Mouse (Mus musculus) heart, embryonic 10.5 days (tissue): ENCODE results near the gene Cerk. TPM values are rescaled to one million over a fixed set of nuclear protein-coding genes. Genes with fewer than 3 reads are reported as not detected.

Experiments used
- DNase-seq: peaks from one replicate; pipeline ENCODE4 v3.0.0-alpha.2; 2017; ENCODE audit warnings: low spot score
- H3K27ac ChIP-seq: fragments of 300-500 bp; sonication (generic); 2 replicates; pipeline ENCODE4 v1.5.1; 2016; ENCODE audit warnings: mild to moderate bottlenecking
- H3K27me3 ChIP-seq: fragments of 300-500 bp; sonication (generic); 2 replicates; pipeline ENCODE4 v1.6.1; 2016; ENCODE audit warnings: mild to moderate bottlenecking; ENCODE audit not compliant: poor library complexity, insufficient read depth, severe bottlenecking
- H3K36me3 ChIP-seq: fragments of 300-500 bp; sonication (generic); 2 replicates; pipeline ENCODE4 v1.6.1; 2016; ENCODE audit warnings: mild to moderate bottlenecking, moderate library complexity
- H3K4me1 ChIP-seq: fragments of 300-500 bp; sonication (generic); 2 replicates; pipeline ENCODE4 v1.6.1; 2016; ENCODE audit warnings: mild to moderate bottlenecking
- H3K4me3 ChIP-seq: fragments of 300-500 bp; sonication (generic); 2 replicates; pipeline ENCODE4 v1.5.1; 2016; ENCODE audit warnings: mild to moderate bottlenecking, moderate library complexity
- H3K9me3 ChIP-seq: fragments of 300-500 bp; sonication (generic); 2 replicates; pipeline ENCODE4 v1.6.1; 2016; ENCODE audit warnings: mild to moderate bottlenecking, moderate library complexity
- WGBS: fragments of 180-500 bp; shearing (Covaris S2); methylation state at CpG from one replicate; pipeline ENCODE4 v1.1.7; 2016; 5-methylcytosine and 5-hydroxymethylcytosine counted together
- polyA plus RNA-seq: library from polyadenylated mRNA; unstranded; fragments of >200 nt; fragmentation: Nextera tagmentation; extraction: Ambion mirVana; gene quantifications from 2 replicates; pipeline ENCODE4 v1.2.1, GENCODE M21; 2016

Cerk gene
- polyA plus RNA-seq, 1 experiment from 2014 or later = 8.3 TPM

GRCm38 (mm10) chr15:86173136-86173985, 12.6 kb downstream of the Cerk start:
- Histone ChIP-seq H3K27ac (peak overlapping the region; percentile 69; the same call in 1 of the 2 replicates), H3K9me3 (no peaks in the 10 kb centered on the region), H3K4me3 (0 out of 2 replicates have a peak overlapping the region, but pooled peaks have one; percentile 3), H3K27me3 (no peaks in the 10 kb centered on the region; the same call in 1 of the 2 replicates), H3K36me3 (no peaks in the 10 kb centered on the region), H3K4me1 (peaks cover 89% of the 10 kb centered on the region)
- no peak for DNase-seq
- WGBS = 26% methylated on average over 16 of the region's 16 CpGs

- no peak for DNase-seq
- no peaks in the 10 kb centered on the region; the same call in 1 of the 2 replicates for H3K27me3 ChIP-seq
- peak overlapping the region; percentile 10; the same call in 1 of the 2 replicates for H3K27ac ChIP-seq
- no peaks in the 10 kb centered on the region for H3K36me3 ChIP-seq
- H3K9me3 ChIP-seq = no peaks in the 10 kb centered on the region
- 32% methylated on average over 6 of the region's 6 CpGs for WGBS
- peaks cover 92% of the 10 kb centered on the region for H3K4me1 ChIP-seq
- H3K4me3 ChIP-seq = no peak overlapping the region
Observed at GRCm38 (mm10) chr15:86172526-86172925, 13.4 kb downstream of the Cerk start.

- 20% methylated on average over 3 of the region's 3 CpGs for WGBS
- Histone ChIP-seq H3K27me3 (no peaks in the 10 kb centered on the region; the same call in 1 of the 2 replicates), H3K4me1 (peaks cover 90% of the 10 kb centered on the region), H3K4me3 (no peak overlapping the region), H3K27ac (0 out of 2 replicates have a peak overlapping the region, but pooled peaks have one; percentile 36), H3K36me3 (no peaks in the 10 kb centered on the region), H3K9me3 (no peaks in the 10 kb centered on the region)
- peak; percentile 85 for DNase-seq
Observed at GRCm38 (mm10) chr15:86172124-86172523, 13.8 kb downstream of the Cerk start.

GRCm38 (mm10) chr15:86171316-86171715, 14.6 kb downstream of the Cerk start:
- Histone ChIP-seq H3K4me3 (no peak overlapping the region), H3K36me3 (no peaks in the 10 kb centered on the region), H3K9me3 (no peaks in the 10 kb centered on the region), H3K27me3 (no peaks in the 10 kb centered on the region; the same call in 1 of the 2 replicates), H3K27ac (0 out of 2 replicates have a peak overlapping the region, but pooled peaks have one; percentile 36), H3K4me1 (peaks cover 82% of the 10 kb centered on the region)
- WGBS = 74% methylated on average over 12 of the region's 12 CpGs
- DNase-seq = no peak

- H3K27ac ChIP-seq = no peak overlapping the region; the same call in 1 of the 2 replicates
- H3K4me3 ChIP-seq = no peak overlapping the region
- no peaks in the 10 kb centered on the region for H3K36me3 ChIP-seq
- no peaks in the 10 kb centered on the region for H3K27me3 ChIP-seq
- peaks cover 66% of the 10 kb centered on the region for H3K4me1 ChIP-seq
- DNase-seq = no peak
- no peaks in the 10 kb centered on the region for H3K9me3 ChIP-seq
- 73% methylated on average over 4 of the region's 4 CpGs for WGBS
Observed at GRCm38 (mm10) chr15:86169817-86170110, 16.2 kb downstream of the Cerk start.

GRCm38 (mm10) chr15:86168941-86169816, 16.8 kb downstream of the Cerk start:
- H3K27me3 ChIP-seq = no peaks in the 10 kb centered on the region
- WGBS = 81% methylated on average over 12 of the region's 12 CpGs
- no peaks in the 10 kb centered on the region for H3K9me3 ChIP-seq
- DNase-seq = no peak
- H3K4me3 ChIP-seq = no peak overlapping the region
- H3K4me1 ChIP-seq = peaks cover 60% of the 10 kb centered on the region
- H3K27ac ChIP-seq = no peak overlapping the region; the same call in 1 of the 2 replicates
- no peaks in the 10 kb centered on the region for H3K36me3 ChIP-seq

GRCm38 (mm10) chr15:86168505-86168867, 17.5 kb downstream of the Cerk start:
- DNase-seq = no peak
- peaks cover 53% of the 10 kb centered on the region for H3K4me1 ChIP-seq
- no peak overlapping the region for H3K4me3 ChIP-seq
- no peaks in the 10 kb centered on the region for H3K9me3 ChIP-seq
- no peaks in the 10 kb centered on the region for H3K27me3 ChIP-seq
- WGBS = 55% methylated on average over 7 of the region's 7 CpGs
- H3K27ac ChIP-seq = no peak overlapping the region
- H3K36me3 ChIP-seq = no peaks in the 10 kb centered on the region

- no peak for DNase-seq
- no peaks in the 10 kb centered on the region for H3K27me3 ChIP-seq
- no peaks in the 10 kb centered on the region for H3K36me3 ChIP-seq
- no peaks in the 10 kb centered on the region for H3K9me3 ChIP-seq
- no peak overlapping the region for H3K4me3 ChIP-seq
- 79% methylated on average over 10 of the region's 10 CpGs for WGBS
- no peak overlapping the region for H3K27ac ChIP-seq
- H3K4me1 ChIP-seq = peaks cover 48% of the 10 kb centered on the region
Observed at GRCm38 (mm10) chr15:86167787-86168504, 18.0 kb downstream of the Cerk start.

- H3K9me3 ChIP-seq = no peaks in the 10 kb centered on the region
- H3K36me3 ChIP-seq = no peaks in the 10 kb centered on the region
- no peaks in the 10 kb centered on the region for H3K27me3 ChIP-seq
- peaks cover 40% of the 10 kb centered on the region for H3K4me1 ChIP-seq
- no peak overlapping the region for H3K4me3 ChIP-seq
- 90% methylated on average over 7 of the region's 7 CpGs for WGBS
- DNase-seq = no peak
- H3K27ac ChIP-seq = no peak overlapping the region
Observed at GRCm38 (mm10) chr15:86167032-86167655, 18.8 kb downstream of the Cerk start.

- DNase-seq = no peak
- H3K4me1 ChIP-seq = peaks cover 32% of the 10 kb centered on the region
- no peak overlapping the region for H3K27ac ChIP-seq
- no peaks in the 10 kb centered on the region for H3K9me3 ChIP-seq
- no peak overlapping the region for H3K4me3 ChIP-seq
- H3K36me3 ChIP-seq = peaks cover 7% of the 10 kb centered on the region; the same call in 1 of the 2 replicates
- 85% methylated on average over 24 of the region's 24 CpGs for WGBS
- no peaks in the 10 kb centered on the region for H3K27me3 ChIP-seq
Observed at GRCm38 (mm10) chr15:86165811-86166590, 19.9 kb downstream of the Cerk start.

GRCm38 (mm10) chr15:86164718-86165345, 21.1 kb downstream of the Cerk start:
- Histone ChIP-seq H3K9me3 (no peaks in the 10 kb centered on the region), H3K27me3 (no peaks in the 10 kb centered on the region), H3K36me3 (peaks cover 7% of the 10 kb centered on the region; the same call in 1 of the 2 replicates), H3K27ac (no peak overlapping the region), H3K4me3 (no peak overlapping the region), H3K4me1 (peaks cover 26% of the 10 kb centered on the region)
- 80% methylated on average over 21 of the region's 21 CpGs for WGBS
- DNase-seq = no peak
